Mouse (Mus musculus): ENCODE data around the gene Sbsn.
"Not testable (repeated sequence)": the region's sequence is repeated elsewhere in the genome, so short reads cannot be mapped to it uniquely, and the experiment has no call there.

DNA sequence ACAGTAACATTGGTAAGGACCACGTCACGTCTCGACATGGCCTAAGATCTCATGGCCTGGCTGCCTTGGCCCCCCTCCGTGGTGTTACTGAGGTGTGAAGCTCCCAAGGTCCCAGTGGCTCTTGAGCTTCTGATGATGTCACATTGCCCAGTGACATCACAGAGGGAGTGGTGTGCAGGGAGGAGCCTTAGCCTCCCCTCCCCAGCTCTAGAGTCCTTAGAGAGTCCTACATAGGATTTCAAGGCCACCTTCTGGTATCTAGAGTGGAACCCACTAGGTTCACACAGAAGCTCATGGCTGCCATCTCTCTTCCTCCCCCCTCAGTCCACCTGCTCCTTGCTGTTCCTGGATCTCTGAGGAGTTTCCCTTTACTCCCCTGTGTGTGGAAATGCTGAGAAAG is 7.7 kb upstream of the Sbsn start, which contains the start of gene Gapdhs:
- TF ChIP-seq POLR2A (IDR thresholded peaks at IDR 0.05; ENCODE audit: extremely low read depth, insufficient read depth, low read length); CTCF (IDR thresholded peaks at IDR 0.05; ENCODE audit: low read depth, low read length): not testable (repeated sequence)
